Mouse (Mus musculus): Measurements from ENCODE around the gene Adcy9. TPM values are rescaled to one million over a fixed set of nuclear protein-coding genes. Genes with fewer than 3 reads are reported as not detected.

Gene Adcy9
- polyA plus RNA-seq, 1 experiment from 2014 or later = 1.2 TPM

- Histone ChIP-seq H3K9ac (ENCODE audit: low read depth, low read length) (no peak overlapping the region), H3K4me1 (ENCODE audit: control insufficient read depth, insufficient read depth, low read length) (peaks cover 7% of the 10 kb centered on the region), H3K27me3 (replicated peaks; ENCODE audit: control insufficient read depth, insufficient read depth, low read length) (no peaks in the 10 kb centered on the region), H3K36me3 (ENCODE audit: control insufficient read depth, insufficient read depth, low read length) (no peaks in the 10 kb centered on the region), H3K4me2 (ENCODE audit: low read depth, low read length) (no peak overlapping the region), H3K9me3 (ENCODE audit: control insufficient read depth, low read length) (no peaks in the 10 kb centered on the region), H3K4me3 (ENCODE audit: low read length) (no peak overlapping the region), H3K27ac (ENCODE audit: low read length) (no peak overlapping the region)
- no peak for ATAC-seq
- WGBS = 80% methylated on average over 2 of the region's 2 CpGs
These were observed 144.1 kb downstream of the Adcy9 start for GRCm38 (mm10) chr16:4276151-4276550.

- H3K4me2 ChIP-seq (ENCODE audit: low read depth, low read length) = no peak overlapping the region
These were observed 146.4 kb downstream of the Adcy9 start for GRCm38 (mm10) chr16:4273702-4274476.

DNA sequence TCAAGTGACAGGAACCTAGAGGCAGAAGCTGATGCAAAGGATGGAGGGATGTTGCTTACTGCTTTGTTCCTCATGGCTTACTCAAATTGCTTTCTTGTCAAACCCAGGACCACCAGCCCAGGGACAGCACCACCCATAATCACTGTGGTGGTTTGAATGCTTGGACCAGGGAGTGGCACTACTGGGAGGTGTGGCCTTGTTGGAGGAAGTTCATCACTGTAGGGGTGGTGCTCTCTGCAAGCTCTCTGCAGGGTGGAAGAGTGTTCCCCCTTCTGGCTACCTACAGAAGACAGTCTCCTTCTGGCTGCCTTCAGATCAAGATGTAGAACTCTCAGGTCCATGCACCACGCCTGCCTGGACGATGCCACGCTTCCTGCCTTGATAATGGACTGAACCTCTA, 148.0 kb downstream of the Adcy9 start:
- WGBS = 83% methylated on average over 3 of the region's 3 CpGs
- no peak for ATAC-seq

More at GRCm38 (mm10) chr16:4273702-4274476, 146.4 kb downstream of the Adcy9 start:
- Histone ChIP-seq H3K36me3 (ENCODE audit: control insufficient read depth, insufficient read depth, low read length) (no peaks in the 10 kb centered on the region), H3K4me3 (ENCODE audit: low read length) (no peak overlapping the region), H3K27ac (ENCODE audit: low read length) (peak overlapping the region; percentile 73), H3K4me1 (ENCODE audit: control insufficient read depth, insufficient read depth, low read length) (peaks cover 13% of the 10 kb centered on the region), H3K9ac (ENCODE audit: low read depth, low read length) (no peak overlapping the region), H3K27me3 (replicated peaks; ENCODE audit: control insufficient read depth, insufficient read depth, low read length) (no peaks in the 10 kb centered on the region), H3K9me3 (ENCODE audit: control insufficient read depth, low read length) (no peaks in the 10 kb centered on the region)
- WGBS = 43% methylated on average over 12 of the region's 12 CpGs
- ATAC-seq = peak; percentile 76

GRCm38 (mm10) chr16:4270911-4271310, 149.4 kb downstream of the Adcy9 start:
- Histone ChIP-seq H3K4me2 (ENCODE audit: low read depth, low read length) (no peak overlapping the region), H3K4me1 (ENCODE audit: control insufficient read depth, insufficient read depth, low read length) (peaks cover 21% of the 10 kb centered on the region), H3K36me3 (ENCODE audit: control insufficient read depth, insufficient read depth, low read length) (no peaks in the 10 kb centered on the region), H3K27ac (ENCODE audit: low read length) (peak overlapping the region; percentile 66), H3K27me3 (replicated peaks; ENCODE audit: control insufficient read depth, insufficient read depth, low read length) (no peaks in the 10 kb centered on the region), H3K9me3 (ENCODE audit: control insufficient read depth, low read length) (no peaks in the 10 kb centered on the region), H3K9ac (ENCODE audit: low read depth, low read length) (no peak overlapping the region), H3K4me3 (ENCODE audit: low read length) (no peak overlapping the region)
- WGBS = 14% methylated on average over 1 of the region's 1 CpGs
- ATAC-seq = peak; percentile 57

More for the DNA sequence above, 148.0 kb downstream of the Adcy9 start:
- peaks cover 21% of the 10 kb centered on the region for H3K4me1 ChIP-seq (ENCODE audit: control insufficient read depth, insufficient read depth, low read length)
- H3K36me3 ChIP-seq (ENCODE audit: control insufficient read depth, insufficient read depth, low read length) = no peaks in the 10 kb centered on the region
- no peak overlapping the region for H3K4me2 ChIP-seq (ENCODE audit: low read depth, low read length)
- no peaks in the 10 kb centered on the region for H3K9me3 ChIP-seq (ENCODE audit: control insufficient read depth, low read length)
- no peaks in the 10 kb centered on the region for H3K27me3 ChIP-seq (replicated peaks; ENCODE audit: control insufficient read depth, insufficient read depth, low read length)
- H3K27ac ChIP-seq (ENCODE audit: low read length) = no peak overlapping the region
- no peak overlapping the region for H3K4me3 ChIP-seq (ENCODE audit: low read length)
- no peak overlapping the region for H3K9ac ChIP-seq (ENCODE audit: low read depth, low read length)

- ATAC-seq = peak; percentile 92
- Histone ChIP-seq H3K4me1 (ENCODE audit: control insufficient read depth, insufficient read depth, low read length) (peaks cover 13% of the 10 kb centered on the region; the same call in 1 of the 2 replicates), H3K9ac (ENCODE audit: low read depth, low read length) (peak overlapping the region; percentile 72), H3K36me3 (ENCODE audit: control insufficient read depth, insufficient read depth, low read length) (no peaks in the 10 kb centered on the region), H3K27ac (ENCODE audit: low read length) (peak overlapping the region; percentile 21; the same call in 1 of the 2 replicates), H3K9me3 (ENCODE audit: control insufficient read depth, low read length) (no peaks in the 10 kb centered on the region), H3K4me3 (ENCODE audit: low read length) (peak overlapping the region; percentile 50), H3K27me3 (replicated peaks; ENCODE audit: control insufficient read depth, insufficient read depth, low read length) (no peaks in the 10 kb centered on the region), H3K4me2 (ENCODE audit: low read depth, low read length) (peak overlapping the region; percentile 80)
- WGBS = 8% methylated on average over 40 of the region's 40 CpGs
These were observed 152.2 kb downstream of the Adcy9 start for GRCm38 (mm10) chr16:4267857-4268666.

DNA sequence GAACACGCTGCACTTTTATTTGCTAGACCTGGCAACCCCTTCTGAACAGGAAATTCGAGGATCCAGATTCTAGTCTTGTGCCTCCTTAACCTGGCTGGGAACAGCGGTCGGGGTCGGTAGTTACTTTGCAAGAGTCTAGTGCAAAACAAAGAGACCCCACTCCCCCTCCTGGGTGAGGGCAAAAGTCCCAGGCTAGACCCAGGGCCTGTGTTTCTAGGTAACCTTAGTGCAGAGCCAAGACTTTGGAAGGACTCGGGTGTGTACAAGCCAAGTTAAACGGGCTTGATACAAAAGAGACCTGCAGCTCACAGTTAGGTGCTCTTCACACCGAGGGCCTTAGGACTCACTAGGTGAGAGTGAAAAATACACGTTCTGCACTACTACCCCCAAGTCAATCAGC, 152.8 kb downstream of the Adcy9 start:
- 49% methylated on average over 9 of the region's 9 CpGs for WGBS
- Histone ChIP-seq H3K9me3 (ENCODE audit: control insufficient read depth, low read length) (no peaks in the 10 kb centered on the region), H3K36me3 (ENCODE audit: control insufficient read depth, insufficient read depth, low read length) (no peaks in the 10 kb centered on the region), H3K27me3 (replicated peaks; ENCODE audit: control insufficient read depth, insufficient read depth, low read length) (no peaks in the 10 kb centered on the region), H3K4me3 (ENCODE audit: low read length) (peak overlapping the region; percentile 50), H3K9ac (ENCODE audit: low read depth, low read length) (peak overlapping the region; percentile 72), H3K4me1 (ENCODE audit: control insufficient read depth, insufficient read depth, low read length) (peaks cover 13% of the 10 kb centered on the region; the same call in 1 of the 2 replicates), H3K27ac (ENCODE audit: low read length) (peak overlapping the region; percentile 21; the same call in 1 of the 2 replicates), H3K4me2 (ENCODE audit: low read depth, low read length) (peak overlapping the region; percentile 80)
- ATAC-seq = no peak

GRCm38 (mm10) chr16:4265351-4265750, 154.9 kb downstream of the Adcy9 start:
- 52% methylated on average over 5 of the region's 5 CpGs for WGBS
- no peak overlapping the region for H3K4me2 ChIP-seq (ENCODE audit: low read depth, low read length)
- peaks cover 7% of the 10 kb centered on the region; the same call in 1 of the 2 replicates for H3K4me1 ChIP-seq (ENCODE audit: control insufficient read depth, insufficient read depth, low read length)

DNA sequence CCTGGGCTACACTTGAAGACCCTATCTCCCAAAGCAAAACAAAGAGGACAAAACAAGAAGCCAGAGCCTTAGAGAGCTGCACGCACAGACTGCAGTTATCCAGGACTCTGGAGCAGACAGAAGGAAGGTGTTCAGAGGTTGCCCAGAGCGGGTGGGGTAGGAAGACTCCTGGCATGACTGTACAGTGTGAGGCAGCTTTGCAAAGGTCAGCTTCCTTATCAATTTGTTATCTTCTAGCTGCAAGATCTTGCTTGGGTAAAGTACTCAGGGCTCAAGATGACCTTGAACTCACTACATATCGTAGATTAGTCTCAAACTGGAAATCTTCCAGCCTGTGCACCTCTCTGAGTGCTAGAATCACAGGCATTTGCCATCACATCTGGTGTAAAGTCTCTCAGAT, 156.8 kb downstream of the Adcy9 start:
- no peaks in the 10 kb centered on the region for H3K36me3 ChIP-seq (ENCODE audit: control insufficient read depth, insufficient read depth, low read length)
- H3K9ac ChIP-seq (ENCODE audit: low read depth, low read length) = no peak overlapping the region
- H3K9me3 ChIP-seq (ENCODE audit: control insufficient read depth, low read length) = no peaks in the 10 kb centered on the region
- H3K27ac ChIP-seq (ENCODE audit: low read length) = no peak overlapping the region
- WGBS = 62% methylated on average over 3 of the region's 3 CpGs
- peaks cover 7% of the 10 kb centered on the region; the same call in 1 of the 2 replicates for H3K4me1 ChIP-seq (ENCODE audit: control insufficient read depth, insufficient read depth, low read length)
- no peak overlapping the region for H3K4me2 ChIP-seq (ENCODE audit: low read depth, low read length)
- peak; percentile 79 for ATAC-seq
- no peak overlapping the region for H3K4me3 ChIP-seq (ENCODE audit: low read length)
- no peaks in the 10 kb centered on the region for H3K27me3 ChIP-seq (replicated peaks; ENCODE audit: control insufficient read depth, insufficient read depth, low read length)

More at GRCm38 (mm10) chr16:4265351-4265750, 154.9 kb downstream of the Adcy9 start:
- no peak for ATAC-seq
- no peaks in the 10 kb centered on the region for H3K9me3 ChIP-seq (ENCODE audit: control insufficient read depth, low read length)
- no peak overlapping the region for H3K27ac ChIP-seq (ENCODE audit: low read length)
- no peaks in the 10 kb centered on the region for H3K36me3 ChIP-seq (ENCODE audit: control insufficient read depth, insufficient read depth, low read length)
- H3K4me3 ChIP-seq (ENCODE audit: low read length) = no peak overlapping the region
- no peak overlapping the region for H3K9ac ChIP-seq (ENCODE audit: low read depth, low read length)
- no peaks in the 10 kb centered on the region for H3K27me3 ChIP-seq (replicated peaks; ENCODE audit: control insufficient read depth, insufficient read depth, low read length)

DNA sequence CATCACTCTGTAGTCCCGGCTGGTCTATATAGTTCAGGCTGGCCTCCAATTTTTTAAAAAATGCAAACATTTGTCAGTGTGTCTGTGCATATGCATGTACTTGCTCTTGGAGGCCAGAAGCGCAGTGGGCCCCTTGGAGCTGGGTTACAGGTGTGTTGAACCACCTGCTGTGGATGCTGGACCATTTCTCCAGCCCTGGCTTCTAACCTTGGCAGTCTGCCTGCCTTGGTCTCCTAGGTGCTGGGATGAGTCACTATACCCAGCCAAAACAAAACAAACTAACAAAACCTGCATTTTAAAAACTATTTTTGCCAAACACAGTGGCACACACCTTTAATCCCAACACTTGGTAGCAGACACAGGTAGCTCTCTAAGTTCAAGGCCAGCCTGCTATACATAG, 162.8 kb downstream of the Adcy9 start:
- no peak overlapping the region for H3K27ac ChIP-seq (ENCODE audit: low read length)
- no peaks in the 10 kb centered on the region for H3K27me3 ChIP-seq (replicated peaks; ENCODE audit: control insufficient read depth, insufficient read depth, low read length)
- whole genome bisulfite sequencing = 92% methylated on average over 2 of the region's 2 CpGs
- H3K9ac ChIP-seq (ENCODE audit: low read depth, low read length) = no peak overlapping the region
- no peaks in the 10 kb centered on the region for H3K4me1 ChIP-seq (ENCODE audit: control insufficient read depth, insufficient read depth, low read length)
- ATAC-seq = no peak
- no peaks in the 10 kb centered on the region for H3K9me3 ChIP-seq (ENCODE audit: control insufficient read depth, low read length)
- H3K4me2 ChIP-seq (ENCODE audit: low read depth, low read length) = no peak overlapping the region
- H3K36me3 ChIP-seq (ENCODE audit: control insufficient read depth, insufficient read depth, low read length) = no peaks in the 10 kb centered on the region
- no peak overlapping the region for H3K4me3 ChIP-seq (ENCODE audit: low read length)

All from intestine, embryonic 16.5 days (tissue).